Mouse (Mus musculus): ENCODE results near the gene Pitx2.

The Pitx2 gene

GRCm38 (mm10) chr3:129202871-129203740, 3.4 kb downstream of the Pitx2 start:
- no peak for DNase-seq (ENCODE audit: low read depth, low spot score)

GRCm38 (mm10) chr3:129203761-129204440, 4.2 kb downstream of the Pitx2 start:
- no peak for DNase-seq (ENCODE audit: low read depth, low spot score)

GRCm38 (mm10) chr3:129204441-129205313, 5.0 kb downstream of the Pitx2 start:
- DNase-seq (ENCODE audit: low read depth, low spot score), result peak; percentile 70

GRCm38 (mm10) chr3:129205481-129206175, 6.0 kb downstream of the Pitx2 start:
- no peak for DNase-seq (ENCODE audit: low read depth, low spot score)

- no peak for DNase-seq (ENCODE audit: low read depth, low spot score)
Observed at GRCm38 (mm10) chr3:129206776-129207175, 7.1 kb downstream of the Pitx2 start.

GRCm38 (mm10) chr3:129207231-129208030, 7.8 kb downstream of the Pitx2 start:
- DNase-seq (ENCODE audit: low read depth, low spot score), result no peak

- no peak for DNase-seq (ENCODE audit: low read depth, low spot score)
Observed at GRCm38 (mm10) chr3:129208031-129208380, 8.3 kb downstream of the Pitx2 start.

- no peak for DNase-seq (ENCODE audit: low read depth, low spot score)
Observed at GRCm38 (mm10) chr3:129208421-129208820, 8.7 kb downstream of the Pitx2 start.

GRCm38 (mm10) chr3:129209266-129209665, 9.6 kb downstream of the Pitx2 start:
- DNase-seq (ENCODE audit: low read depth, low spot score), result no peak

GRCm38 (mm10) chr3:129209771-129210170, 10.1 kb downstream of the Pitx2 start:
- DNase-seq (ENCODE audit: low read depth, low spot score), result no peak

GRCm38 (mm10) chr3:129212038-129212645, 12.5 kb downstream of the Pitx2 start:
- no peak for DNase-seq (ENCODE audit: low read depth, low spot score)

GRCm38 (mm10) chr3:129212807-129213206, 13.1 kb downstream of the Pitx2 start:
- DNase-seq (ENCODE audit: low read depth, low spot score), result no peak

GRCm38 (mm10) chr3:129213633-129214145, 14.0 kb downstream of the Pitx2 start:
- DNase-seq (ENCODE audit: low read depth, low spot score), result peak; percentile 92

- peak; percentile 60 for DNase-seq (ENCODE audit: low read depth, low spot score)
Observed at GRCm38 (mm10) chr3:129214146-129214665, 14.5 kb downstream of the Pitx2 start.

- no peak for DNase-seq (ENCODE audit: low read depth, low spot score)
Observed at GRCm38 (mm10) chr3:129214666-129215161, 15.0 kb downstream of the Pitx2 start.

- no peak for DNase-seq (ENCODE audit: low read depth, low spot score)
Observed at GRCm38 (mm10) chr3:129215241-129215750, 15.6 kb downstream of the Pitx2 start.

GRCm38 (mm10) chr3:129215751-129216331, 16.2 kb downstream of the Pitx2 start:
- DNase-seq (ENCODE audit: low read depth, low spot score), result peak; percentile 27

- no peak for DNase-seq (ENCODE audit: low read depth, low spot score)
Observed at GRCm38 (mm10) chr3:129216491-129216890, 16.8 kb downstream of the Pitx2 start.

All from skeletal muscle tissue, adult 2 months (tissue).